Mouse (Mus musculus): Measurements from ENCODE around the gene Plekha8.

Plekha8 gene

GRCm38 (mm10) chr6:54643181-54643580 is 48.3 kb downstream of the Plekha8 start:
- DNase-seq (ENCODE audit: low read depth, low spot score): no peak

- no peak for DNase-seq (ENCODE audit: low read depth, low spot score)
Measured at GRCm38 (mm10) chr6:54655471-54656095, 60.7 kb downstream of the Plekha8 start.

DNA sequence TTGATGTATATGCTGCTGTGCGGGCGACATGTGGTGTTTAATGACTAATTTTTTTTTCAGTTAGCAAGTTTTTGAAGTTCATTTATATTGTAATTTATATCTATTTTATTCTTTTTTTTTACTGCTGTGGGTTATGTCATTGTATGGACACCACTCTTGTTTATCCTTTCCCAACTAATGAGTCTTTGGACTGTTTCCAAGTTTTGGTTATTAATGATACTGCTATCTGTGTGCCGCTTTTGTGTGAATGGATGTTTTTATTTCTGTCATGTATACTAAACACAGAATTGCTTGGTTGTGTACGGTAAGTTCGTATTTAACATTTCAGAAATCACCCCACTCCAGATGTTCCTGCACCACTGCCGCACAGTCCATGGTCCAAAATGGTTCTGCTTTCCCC is 63.0 kb downstream of the Plekha8 start:
- no peak for DNase-seq (ENCODE audit: low read depth, low spot score)

GRCm38 (mm10) chr6:54669868-54670267 is 75.0 kb downstream of the Plekha8 start:
- DNase-seq (ENCODE audit: low read depth, low spot score): no peak

GRCm38 (mm10) chr6:54672901-54673300 is 78.0 kb downstream of the Plekha8 start:
- DNase-seq (ENCODE audit: low read depth, low spot score): peak; percentile 77

DNA sequence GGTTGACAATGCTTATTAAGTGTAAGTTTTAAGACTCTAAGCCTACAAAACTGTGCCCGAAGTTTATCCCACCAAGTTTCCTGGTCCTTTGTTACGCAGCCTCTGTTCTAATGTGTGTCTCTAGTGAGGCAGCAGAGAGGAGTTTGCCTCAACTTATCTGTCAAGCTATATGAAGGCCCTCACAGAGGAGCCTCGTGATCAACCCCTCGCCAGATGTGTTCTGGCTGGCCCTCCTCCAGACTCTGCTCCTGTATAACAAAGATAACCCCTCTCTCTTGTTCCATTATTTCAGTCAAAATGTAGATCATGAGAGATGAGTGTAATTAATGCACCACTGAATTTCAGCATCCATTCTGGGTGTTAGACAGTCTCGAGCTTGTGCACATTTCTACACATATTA is 84.8 kb downstream of the Plekha8 start:
- no peak for DNase-seq (ENCODE audit: low read depth, low spot score)

- peak; percentile 89 for DNase-seq (ENCODE audit: low read depth, low spot score)
Measured at GRCm38 (mm10) chr6:54680891-54681745, 86.2 kb downstream of the Plekha8 start, which contains the start of gene Mturn. Gene Mturn, plus strand, starts transcription at chr6:54681624.

GRCm38 (mm10) chr6:54681746-54682428 is 87.0 kb downstream of the Plekha8 start:
- DNase-seq (ENCODE audit: low read depth, low spot score): peak; percentile 48

DNA sequence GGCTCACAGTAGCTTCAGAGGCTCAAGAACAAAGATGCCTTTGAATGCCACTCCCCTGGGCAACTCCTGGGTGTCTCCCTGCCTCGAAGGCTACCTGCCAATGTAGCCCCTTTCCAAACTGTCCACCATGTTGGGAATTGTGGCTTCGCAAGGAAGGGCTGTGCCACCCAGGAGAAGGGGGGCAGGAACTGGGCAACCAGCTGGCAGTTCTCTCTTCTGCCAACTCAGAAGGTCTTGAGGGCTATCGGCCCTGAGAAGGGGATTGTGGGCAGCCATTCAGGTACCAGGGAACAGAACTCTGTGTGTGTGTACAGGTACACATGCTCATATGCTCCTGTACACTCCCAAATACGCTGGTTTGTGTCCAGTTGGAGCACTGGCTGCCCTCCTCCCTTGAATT is 89.2 kb downstream of the Plekha8 start:
- no peak for DNase-seq (ENCODE audit: low read depth, low spot score)

GRCm38 (mm10) chr6:54685103-54685502 is 90.2 kb downstream of the Plekha8 start:
- DNase-seq (ENCODE audit: low read depth, low spot score): no peak

- DNase-seq (ENCODE audit: low read depth, low spot score): no peak
Measured at GRCm38 (mm10) chr6:54685716-54686395, 90.9 kb downstream of the Plekha8 start.

DNA sequence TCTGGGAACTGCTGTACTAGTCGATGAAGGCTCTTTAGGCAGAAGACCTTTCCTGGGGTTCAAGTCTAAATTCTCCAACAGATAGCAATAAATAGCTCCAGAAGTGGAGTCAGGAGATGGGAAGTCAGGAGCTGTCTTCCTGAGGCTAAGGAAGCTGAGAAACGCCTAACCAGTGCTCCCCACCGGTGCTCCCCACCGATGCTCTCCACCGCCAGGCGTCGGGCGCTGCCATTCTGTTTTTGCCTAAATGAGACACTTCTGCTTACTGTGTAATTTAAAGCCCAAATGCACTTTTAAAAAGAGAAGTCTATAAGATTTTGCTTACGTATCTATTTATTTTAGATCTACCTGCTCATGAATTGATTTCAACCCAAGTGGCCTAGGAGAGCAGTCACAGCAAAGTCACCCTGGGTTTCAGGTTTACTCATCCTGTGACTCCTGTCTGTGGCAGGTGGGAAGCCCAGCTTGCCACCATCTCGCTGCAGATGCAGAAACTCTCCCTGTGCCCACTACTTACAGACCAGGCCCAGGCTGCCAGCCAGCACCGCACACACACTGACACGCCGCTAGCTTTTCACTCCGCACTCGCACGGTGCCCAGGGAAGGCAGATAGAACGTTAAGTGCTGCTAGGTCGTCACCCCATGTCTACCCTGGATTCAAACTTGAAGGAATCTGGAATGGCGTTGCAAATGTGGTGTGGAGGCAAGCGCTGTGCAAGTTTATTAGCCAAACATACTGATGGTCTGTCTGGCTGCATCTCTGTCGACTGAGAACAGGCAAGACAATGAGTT is 92.2 kb downstream of the Plekha8 start:
- DNase-seq (ENCODE audit: low read depth, low spot score): no peak

DNA sequence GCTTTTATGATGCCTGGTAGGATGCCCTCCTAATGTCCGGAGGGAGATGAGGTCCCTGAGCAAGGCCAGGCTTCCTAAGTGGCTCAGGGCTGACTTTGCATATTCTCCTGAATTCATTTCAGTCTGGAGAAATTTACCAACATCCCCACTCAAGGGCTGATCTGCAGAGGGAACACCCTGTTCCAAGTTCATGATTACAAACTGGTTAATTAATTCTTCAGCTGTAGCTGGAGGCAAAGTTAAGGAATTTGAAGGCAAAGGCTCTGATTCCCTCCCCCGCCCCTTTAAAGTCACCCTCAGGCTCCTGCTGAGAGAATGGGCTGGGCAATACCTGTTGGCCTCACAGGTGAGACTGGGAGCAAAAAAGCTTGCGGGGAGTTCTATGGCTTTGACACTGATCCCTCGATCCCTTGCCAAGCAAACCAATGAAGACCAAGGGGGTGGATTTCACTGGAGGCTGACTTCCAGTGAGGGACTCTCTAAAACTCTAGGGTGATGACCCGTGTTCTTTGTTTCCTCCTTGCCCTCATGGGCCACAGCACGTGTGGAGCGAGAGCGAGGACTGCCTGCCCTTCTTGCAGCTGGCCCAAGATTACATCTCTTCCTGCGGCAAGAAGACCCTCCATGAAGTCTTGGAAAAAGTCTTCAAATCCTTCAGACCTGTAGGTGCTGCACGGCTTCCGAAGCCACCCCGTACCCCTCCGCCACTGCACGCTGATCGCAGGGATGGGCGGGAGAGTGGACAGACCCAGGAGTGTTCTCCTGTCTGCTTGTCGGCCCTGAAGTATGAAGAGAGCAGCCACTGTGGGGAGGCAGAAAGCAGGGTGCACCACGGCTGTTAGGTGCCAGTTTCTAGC is 93.8 kb downstream of the Plekha8 start:
- DNase-seq (ENCODE audit: low read depth, low spot score): no peak

DNA sequence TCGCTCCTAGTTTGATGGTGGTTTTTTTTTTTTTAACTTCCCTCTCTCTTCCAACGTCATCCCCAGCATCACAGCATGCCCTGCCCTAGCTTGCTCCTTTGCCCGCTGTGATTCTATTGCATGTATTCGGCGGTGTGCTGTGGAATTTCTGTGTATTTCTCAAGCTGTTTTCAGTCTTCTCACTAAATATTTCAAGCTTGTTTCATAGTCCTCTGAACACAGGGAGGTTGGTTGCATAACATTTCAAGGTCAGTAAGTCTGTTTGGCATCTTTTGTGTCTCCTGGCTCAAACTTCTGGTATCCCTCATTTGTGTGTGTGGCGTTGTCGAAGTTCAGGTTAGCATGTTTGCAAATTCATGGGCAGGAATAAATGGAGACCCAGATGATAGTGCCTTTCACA is 94.8 kb downstream of the Plekha8 start:
- DNase-seq (ENCODE audit: low read depth, low spot score): no peak

DNA sequence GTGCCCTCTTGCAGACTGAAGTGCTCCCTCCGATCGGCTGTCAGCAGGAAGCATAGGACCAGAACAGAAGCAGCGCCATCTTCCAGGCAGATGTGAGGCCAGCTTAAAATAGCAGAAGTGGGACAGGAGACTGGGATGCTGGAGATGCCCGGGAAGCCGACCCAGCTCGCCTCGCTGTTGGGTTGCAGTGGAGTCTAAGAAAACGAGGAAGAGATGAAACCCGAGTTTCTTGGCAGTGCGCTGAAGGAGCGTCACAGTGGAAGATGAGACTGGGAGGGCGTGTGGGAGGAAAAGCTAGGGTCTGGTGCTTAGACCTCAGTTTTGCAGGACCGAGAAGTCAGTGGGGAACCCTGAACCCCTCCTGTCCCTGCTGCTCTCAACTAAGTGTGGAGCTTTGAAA is 95.9 kb downstream of the Plekha8 start:
- no peak for DNase-seq (ENCODE audit: low read depth, low spot score)

DNA sequence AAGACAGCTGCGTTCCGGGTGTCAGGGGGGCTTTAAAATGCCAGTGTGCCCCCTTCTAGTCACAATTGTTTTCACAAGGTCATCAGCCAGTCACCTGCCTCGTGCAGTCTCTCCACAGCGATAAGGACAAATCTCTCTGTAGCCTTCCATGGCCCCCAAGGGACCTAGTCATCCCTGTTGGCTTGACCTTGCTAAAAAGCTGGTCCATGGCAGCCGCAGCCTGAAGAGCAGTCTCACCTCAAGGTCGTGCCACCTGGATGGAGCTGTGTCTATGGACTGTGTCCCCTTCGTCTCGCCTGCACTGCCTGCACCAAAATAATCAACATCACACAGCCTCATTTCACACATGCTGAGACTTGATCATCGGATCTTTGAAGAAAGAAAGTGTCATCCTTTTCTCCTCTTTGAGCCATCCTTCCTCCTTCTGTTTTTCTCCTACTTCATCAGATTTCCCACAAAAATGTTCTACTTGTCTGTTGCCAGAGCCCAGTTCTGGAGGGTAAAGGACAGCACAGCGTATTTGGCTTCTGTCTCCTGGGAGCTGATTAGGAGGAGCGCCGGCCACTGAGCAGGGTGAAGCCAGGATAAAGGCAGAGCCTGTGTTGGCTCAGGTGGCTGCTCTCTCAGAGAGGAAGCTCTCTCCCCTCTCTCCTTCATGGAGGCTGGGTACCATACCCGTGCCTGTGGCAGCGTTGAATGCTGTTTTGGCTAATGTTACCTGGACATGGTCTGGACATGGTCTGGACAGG is 96.6 kb downstream of the Plekha8 start:
- no peak for DNase-seq (ENCODE audit: low read depth, low spot score)

- DNase-seq (ENCODE audit: low read depth, low spot score): no peak
Measured at GRCm38 (mm10) chr6:54692201-54692600, 97.3 kb downstream of the Plekha8 start.

DNA sequence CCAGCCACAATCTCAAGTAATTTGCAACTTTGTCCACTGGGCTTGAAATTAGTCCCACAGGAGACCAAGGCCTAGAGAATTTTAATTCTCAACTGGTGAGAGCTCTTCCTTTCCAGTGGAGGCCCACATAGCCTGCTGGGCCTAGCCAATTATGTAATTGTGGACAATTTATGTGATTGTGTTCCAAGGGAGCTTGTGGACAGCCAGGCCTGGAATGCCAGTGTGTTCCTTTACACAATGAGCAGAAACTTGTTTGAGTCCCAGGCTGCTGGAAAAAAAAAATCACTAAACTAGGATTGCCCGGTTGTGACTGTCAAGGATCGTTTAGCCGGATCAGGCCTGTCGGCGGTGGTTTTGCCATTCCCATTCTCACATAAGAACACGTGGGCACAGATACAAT is 98.4 kb downstream of the Plekha8 start:
- no peak for DNase-seq (ENCODE audit: low read depth, low spot score)
